Mouse (Mus musculus) embryonic fibroblast, embryonic 13.5 days (primary cell): ENCODE results near the gene Tmem186.

Experiments
- CTCF ChIP-seq: IDR thresholded peaks from 2 replicates; pipeline ENCODE4 v1.5.1; 2011; ENCODE audit warnings: mild to moderate bottlenecking, control low read depth, low read length, moderate library complexity, borderline replicate concordance; ENCODE audit not compliant: insufficient read depth
- POLR2A ChIP-seq: IDR thresholded peaks from 2 replicates; pipeline ENCODE4 v1.6.1; 2011; ENCODE audit warnings: low read depth, mild to moderate bottlenecking, control low read depth, low read length, moderate library complexity

- no peak for TF ChIP-seq CTCF
- TF ChIP-seq POLR2A = no peak
Observed at GRCm38 (mm10) chr16:8596336-8596735, 41.2 kb downstream of the Tmem186 start.
